Mouse (Mus musculus): ENCODE results near the gene Eif2ak4.

DNA sequence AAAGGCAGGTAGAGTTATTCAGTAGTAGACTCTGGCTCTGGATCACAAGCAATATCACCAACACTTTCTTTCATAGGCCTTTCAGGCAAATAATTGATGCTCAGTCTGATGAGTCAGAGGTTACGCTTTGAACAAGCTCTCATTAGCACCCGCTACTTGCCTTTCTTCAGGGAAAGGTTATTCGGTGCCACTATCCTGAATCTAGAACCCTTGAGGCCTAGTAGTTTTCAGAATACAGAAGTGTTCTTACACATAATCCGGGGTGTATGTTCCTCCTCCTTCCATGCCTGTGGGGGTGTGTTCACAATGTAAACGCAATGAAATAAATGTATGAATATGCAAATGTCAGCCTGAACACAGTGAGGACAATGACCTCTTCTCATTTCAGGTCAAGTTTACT lies 1.7 kb downstream of the Eif2ak4 start:
- TF ChIP-seq CTCF (IDR thresholded peaks at IDR 0.05), result no peak
- no peak for TF ChIP-seq EP300 (IDR thresholded peaks at IDR 0.05; ENCODE audit: insufficient read depth, low read depth, low read length)

Data from heart, adult 2 months (tissue).